Mouse (Mus musculus) CD4-positive, CD25-positive, alpha-beta regulatory T cell (primary cell): Measurements from ENCODE around the gene Cenpv. TPM values are rescaled to one million over a fixed set of nuclear protein-coding genes. Genes with fewer than 3 reads are reported as not detected.

Experiments used
- polyA plus RNA-seq: library from polyadenylated mRNA; unstranded; fragments of 100-300 nt; shearing (Covaris generic); gene quantifications from one replicate; pipeline ENCODE4 v1.2.1, GENCODE M21; 2017

Gene Cenpv
- polyA plus RNA-seq: 3.5 TPM

GRCm38 (mm10) chr11:62539089-62539890 is at the start of gene Cenpv:
Cenpv (minus strand) TSS chr11:62539261.

GRCm38 (mm10) chr11:62573959-62574702 is 35.1 kb upstream of the Cenpv start, which contains the start of gene Trpv2:
Trpv2 (plus strand) TSS chr11:62574486.

GRCm38 (mm10) chr11:62550727-62551225 is 11.7 kb upstream of the Cenpv start, which contains the start of gene Ubb:
Ubb (plus strand) TSS chr11:62551171.

Other genes starting within 250 kb of the Cenpv start
- gene Pigl, start 80.8 kb downstream of the Cenpv start, polyA plus RNA-seq: 11.7 TPM
- gene Ncor1, start 80.7 kb downstream of the Cenpv start, polyA plus RNA-seq: 437 TPM
- 2,356 TPM for gene Ubb, start 11.9 kb upstream of the Cenpv start, polyA plus RNA-seq
- gene Trpv2, start 35.2 kb upstream of the Cenpv start, polyA plus RNA-seq: 88.9 TPM
- 4.2 TPM for gene Lrrc75a, start 109.3 kb upstream of the Cenpv start, polyA plus RNA-seq
- 44.2 TPM for gene Mmgt2, start 109.4 kb upstream of the Cenpv start, polyA plus RNA-seq
- 26.8 TPM for gene Zfp287, start 192.6 kb upstream of the Cenpv start, polyA plus RNA-seq
- not detected for gene Gm10428, start 213.8 kb upstream of the Cenpv start, polyA plus RNA-seq